Mouse (Mus musculus) thymus, postnatal 4 days (tissue): ENCODE results near the gene Cenpe.

Source experiments
- DNase-seq: peaks from one replicate; pipeline ENCODE4 v3.0.0; 2021

Gene Cenpe

GRCm38 (mm10) chr3:135280669-135281415, 68.5 kb downstream of the Cenpe start, which contains the start of gene Bdh2:
Gene Bdh2, plus strand, starts transcription at chr3:135281221.
- peak; percentile 78 for DNase-seq

- no peak for DNase-seq
These were observed 69.4 kb downstream of the Cenpe start for GRCm38 (mm10) chr3:135281701-135282100.

- no peak for DNase-seq
These were observed 72.9 kb downstream of the Cenpe start for GRCm38 (mm10) chr3:135285256-135285655.

GRCm38 (mm10) chr3:135285807-135286206, 73.5 kb downstream of the Cenpe start:
- no peak for DNase-seq

- no peak for DNase-seq
These were observed 75.9 kb downstream of the Cenpe start for GRCm38 (mm10) chr3:135288138-135288750.

- DNase-seq, result no peak
These were observed 76.8 kb downstream of the Cenpe start for GRCm38 (mm10) chr3:135289148-135289547.

GRCm38 (mm10) chr3:135290249-135290894, 78.0 kb downstream of the Cenpe start:
- peak; percentile 76 for DNase-seq

GRCm38 (mm10) chr3:135293703-135294102, 81.4 kb downstream of the Cenpe start:
- DNase-seq, result no peak

- DNase-seq, result no peak
These were observed 83.2 kb downstream of the Cenpe start for GRCm38 (mm10) chr3:135295559-135295958.

GRCm38 (mm10) chr3:135298560-135298959, 86.2 kb downstream of the Cenpe start:
- no peak for DNase-seq

- DNase-seq, result no peak
These were observed 87.7 kb downstream of the Cenpe start for GRCm38 (mm10) chr3:135300081-135300480.

- no peak for DNase-seq
These were observed 91.7 kb downstream of the Cenpe start for GRCm38 (mm10) chr3:135304060-135304459.

GRCm38 (mm10) chr3:135304566-135304965, 92.2 kb downstream of the Cenpe start:
- DNase-seq, result no peak

GRCm38 (mm10) chr3:135307411-135308259, 95.3 kb downstream of the Cenpe start, which contains the start of gene Slc9b2:
Gene Slc9b2, plus strand, starts transcription at chr3:135307700.
- DNase-seq, result peak; percentile 66

- DNase-seq, result no peak
These were observed 100.7 kb downstream of the Cenpe start for GRCm38 (mm10) chr3:135312916-135313491.

GRCm38 (mm10) chr3:135313727-135314126, 101.4 kb downstream of the Cenpe start:
- DNase-seq, result no peak

- no peak for DNase-seq
These were observed 102.5 kb downstream of the Cenpe start for GRCm38 (mm10) chr3:135314811-135315210.

- no peak for DNase-seq
These were observed 103.5 kb downstream of the Cenpe start for GRCm38 (mm10) chr3:135315720-135316425.

GRCm38 (mm10) chr3:135318331-135318730, 106.0 kb downstream of the Cenpe start:
- DNase-seq, result no peak
